Mouse (Mus musculus) CD8-positive naive resting alpha-beta T cell, adult 2 months (primary cell): Measurements from ENCODE around the gene Tpcn1.
A peak's percentile ranks its signal among the peaks of the same experiment; 100 is the strongest.

Experiments
- DNase-seq, 2 experiments: peaks; one replicate each; pipeline ENCODE4 v3.0.0; 2022; ENCODE audit warnings: low read depth in 2 of 2, low spot score in 2 of 2

Gene Tpcn1

GRCm38 (mm10) chr5:120579898-120580626 is 8.4 kb downstream of the Tpcn1 start:
- DNase-seq = no peak

- DNase-seq = peak; percentile 22 to 27
These were observed 9.1 kb downstream of the Tpcn1 start for GRCm38 (mm10) chr5:120579211-120579897.

- DNase-seq = peak; percentile 73 to 79
These were observed 9.9 kb downstream of the Tpcn1 start for GRCm38 (mm10) chr5:120578504-120579081.

- DNase-seq = peak; percentile 35 to 48
These were observed 10.5 kb downstream of the Tpcn1 start for GRCm38 (mm10) chr5:120577935-120578441.

GRCm38 (mm10) chr5:120576781-120577301 is 11.6 kb downstream of the Tpcn1 start:
- no peak for DNase-seq

GRCm38 (mm10) chr5:120574469-120575063 is 13.9 kb downstream of the Tpcn1 start:
- no peak for DNase-seq

- no peak for DNase-seq
These were observed 17.3 kb downstream of the Tpcn1 start for GRCm38 (mm10) chr5:120571056-120571740.

- no peak for DNase-seq
These were observed 18.1 kb downstream of the Tpcn1 start for GRCm38 (mm10) chr5:120570289-120570897.

GRCm38 (mm10) chr5:120569791-120570190 is 18.7 kb downstream of the Tpcn1 start:
- no peak for DNase-seq

GRCm38 (mm10) chr5:120568964-120569363 is 19.5 kb downstream of the Tpcn1 start:
- no peak for DNase-seq

GRCm38 (mm10) chr5:120568336-120568768 is 20.1 kb downstream of the Tpcn1 start:
- DNase-seq = no peak

- DNase-seq = no peak
These were observed 20.7 kb downstream of the Tpcn1 start for GRCm38 (mm10) chr5:120567761-120568211.

- no peak for DNase-seq
These were observed 21.2 kb downstream of the Tpcn1 start for GRCm38 (mm10) chr5:120567253-120567701.

GRCm38 (mm10) chr5:120566681-120567252 is 21.7 kb downstream of the Tpcn1 start:
- DNase-seq = no peak

GRCm38 (mm10) chr5:120566101-120566500 is 22.4 kb downstream of the Tpcn1 start:
- no peak for DNase-seq

GRCm38 (mm10) chr5:120565171-120565905 is 23.1 kb downstream of the Tpcn1 start:
- no peak for DNase-seq

GRCm38 (mm10) chr5:120563914-120564311 is 24.6 kb downstream of the Tpcn1 start:
- DNase-seq = no peak

- no peak for DNase-seq
These were observed 25.2 kb downstream of the Tpcn1 start for GRCm38 (mm10) chr5:120562956-120563913.
